Mouse (Mus musculus) neural tube, embryonic 13.5 days (tissue): ENCODE results near the gene Spag4. TPM values are rescaled to one million over a fixed set of nuclear protein-coding genes. Genes with fewer than 3 reads are reported as not detected.
"Not testable (repeated sequence)": the region's sequence is repeated elsewhere in the genome, so short reads cannot be mapped to it uniquely, and the experiment has no call there.

Experiments used
- ATAC-seq: fragments of 200-750 bp; cut with Nextera tagmentation; 2 replicates; pipeline ENCODE4 v1.8.0; 2017; ENCODE audit warnings: low read depth, mild to moderate bottlenecking, moderate TSS enrichment, moderate library complexity
- H3K27ac ChIP-seq: fragments of 300-500 bp; sonication (generic); replicated peaks from 2 replicates; pipeline ENCODE4 v1.5.1; 2015; ENCODE audit warnings: moderate library complexity, mild to moderate bottlenecking, inconsistent platforms
- H3K27me3 ChIP-seq: fragments of 300-500 bp; sonication (generic); 2 replicates; pipeline ENCODE4 v1.6.1; 2015; ENCODE audit warnings: mild to moderate bottlenecking, inconsistent platforms
- H3K36me3 ChIP-seq: fragments of 300-500 bp; sonication (generic); 2 replicates; pipeline ENCODE4 v1.6.1; 2015; ENCODE audit warnings: mild to moderate bottlenecking, inconsistent platforms
- H3K4me1 ChIP-seq: fragments of 300-500 bp; sonication (generic); replicated peaks from 2 replicates; pipeline ENCODE4 v1.6.1; 2015; ENCODE audit warnings: inconsistent platforms
- H3K4me2 ChIP-seq: fragments of 300-500 bp; sonication (generic); 2 replicates; pipeline ENCODE4 v1.6.1; 2015; ENCODE audit warnings: inconsistent platforms, mild to moderate bottlenecking, moderate library complexity
- H3K4me3 ChIP-seq: fragments of 300-500 bp; sonication (generic); 2 replicates; pipeline ENCODE4 v1.5.1; 2015; ENCODE audit warnings: mild to moderate bottlenecking, inconsistent platforms
- H3K9ac ChIP-seq: fragments of 300-500 bp; sonication (generic); 2 replicates; pipeline ENCODE4 v1.6.1; 2015; ENCODE audit warnings: moderate library complexity, mild to moderate bottlenecking, inconsistent platforms
- H3K9me3 ChIP-seq: fragments of 300-500 bp; sonication (generic); 2 replicates; pipeline ENCODE4 v1.6.1; 2016; ENCODE audit warnings: inconsistent platforms
- WGBS: fragments of 180-500 bp; shearing (Covaris S2); methylation state at CpG from one replicate; pipeline ENCODE4 v1.1.7; 2015; 5-methylcytosine and 5-hydroxymethylcytosine counted together
- polyA plus RNA-seq: library from polyadenylated mRNA; unstranded; fragments of >200 nt; fragmentation: Nextera tagmentation; extraction: Ambion mirVana; gene quantifications from 2 replicates; pipeline ENCODE4 v1.2.1, GENCODE M21; 2015

Gene Spag4
- polyA plus RNA-seq, 1 experiment from 2014 or later: 5.6 TPM

GRCm38 (mm10) chr2:156111358-156112079 lies 46.5 kb downstream of the Spag4 start, which contains the start of the genes Cpne1 and Rbm12:
Gene Cpne1, minus strand, starts transcription at chr2:156111965.
Gene Rbm12, minus strand, starts transcription at chr2:156111978.
- peak within 1 kb of the TSS; percentile 98 for H3K4me3 ChIP-seq
- peak within 1 kb of the TSS; percentile 92 for H3K9ac ChIP-seq
- H3K4me1 ChIP-seq: peaks cover 36% of the 10 kb centered on the region
- no peaks in the 10 kb centered on the region for H3K36me3 ChIP-seq
- no peaks in the 10 kb centered on the region for H3K27me3 ChIP-seq
- peak; percentile 91 for ATAC-seq
- peak within 1 kb of the TSS; percentile 85 for H3K4me2 ChIP-seq
- 1% methylated on average over 73 of the region's 74 CpGs for WGBS
- H3K9me3 ChIP-seq: no peaks in the 10 kb centered on the region
- H3K27ac ChIP-seq: peak within 1 kb of the TSS; percentile 94

- Histone ChIP-seq H3K4me3 (peak overlapping the region; percentile 98), H3K27ac (peak overlapping the region; percentile 94), H3K9ac (peak overlapping the region; percentile 92), H3K4me1 (peaks cover 32% of the 10 kb centered on the region), H3K4me2 (peak overlapping the region; percentile 55)
- H3K9me3 ChIP-seq, ATAC-seq, H3K36me3 ChIP-seq, H3K27me3 ChIP-seq: not testable (repeated sequence)
- 21% methylated on average over 5 of the region's 5 CpGs for WGBS
Measured at GRCm38 (mm10) chr2:156112080-156112423, 47.1 kb downstream of the Spag4 start.

- Histone ChIP-seq H3K9ac (no peak overlapping the region), H3K36me3 (peaks cover 18% of the 10 kb centered on the region), H3K4me2 (no peak overlapping the region), H3K9me3 (no peaks in the 10 kb centered on the region), H3K27ac (no peak overlapping the region), H3K4me1 (no peaks in the 10 kb centered on the region), H3K4me3 (no peak overlapping the region), H3K27me3 (no peaks in the 10 kb centered on the region)
- ATAC-seq: no peak
Measured at GRCm38 (mm10) chr2:156119566-156119965, 54.6 kb downstream of the Spag4 start.

Other genes with a start within 250 kb of the Spag4 start
- 24.1 and 28.7 TPM in 2 replicates for gene BC029722, start 245.7 kb upstream of the Spag4 start, polyA plus RNA-seq
- 156 and 170 TPM in 2 replicates for gene Eif6, start 238.2 kb upstream of the Spag4 start, polyA plus RNA-seq
- 0.56 and 0.63 TPM in 2 replicates for gene Fam83c, start 230.3 kb upstream of the Spag4 start, polyA plus RNA-seq
- 69.7 and 73.1 TPM in 2 replicates for gene Uqcc1, start 134.9 kb upstream of the Spag4 start, polyA plus RNA-seq
- not detected in 2 replicates for gene Gm15557, start 124.4 kb upstream of the Spag4 start, polyA plus RNA-seq
- gene Gdf5, start 119.8 kb upstream of the Spag4 start, polyA plus RNA-seq: 1.3 and 2.1 TPM in 2 replicates
- 13.6 and 18.6 TPM in 2 replicates for gene Cep250, start 108.7 kb upstream of the Spag4 start, polyA plus RNA-seq
- gene 6430550D23Rik, start 57.2 kb upstream of the Spag4 start, polyA plus RNA-seq: 2.0 and 3.4 TPM in 2 replicates
- 341 and 372 TPM in 2 replicates for gene Ergic3, start 57.1 kb upstream of the Spag4 start, polyA plus RNA-seq
- gene Fer1l4, start 12.2 kb upstream of the Spag4 start, polyA plus RNA-seq: not detected in 2 replicates
- 33.4 and 34.0 TPM in 2 replicates for gene Cpne1, start 46.8 kb downstream of the Spag4 start, polyA plus RNA-seq
- 27.7 and 27.8 TPM in 2 replicates for gene Rbm12, start 46.8 kb downstream of the Spag4 start, polyA plus RNA-seq
- 21.4 and 26.1 TPM in 2 replicates for gene Gm28036, start 61.9 kb downstream of the Spag4 start, polyA plus RNA-seq
- 373 and 399 TPM in 2 replicates for gene Romo1, start 78.9 kb downstream of the Spag4 start, polyA plus RNA-seq
- gene Nfs1, start 79.0 kb downstream of the Spag4 start, polyA plus RNA-seq: 31.2 and 31.8 TPM in 2 replicates
- gene Rbm39, start 115.1 kb downstream of the Spag4 start, polyA plus RNA-seq: 509 and 512 TPM in 2 replicates
- gene Phf20, start 131.3 kb downstream of the Spag4 start, polyA plus RNA-seq: 101 and 126 TPM in 2 replicates
- 6.0 and 7.6 TPM in 2 replicates for gene Cnbd2, start 247.1 kb downstream of the Spag4 start, polyA plus RNA-seq
- 88.6 and 105 TPM in 2 replicates for gene Scand1, start 247.5 kb downstream of the Spag4 start, polyA plus RNA-seq